In the genomic region with DNA sequence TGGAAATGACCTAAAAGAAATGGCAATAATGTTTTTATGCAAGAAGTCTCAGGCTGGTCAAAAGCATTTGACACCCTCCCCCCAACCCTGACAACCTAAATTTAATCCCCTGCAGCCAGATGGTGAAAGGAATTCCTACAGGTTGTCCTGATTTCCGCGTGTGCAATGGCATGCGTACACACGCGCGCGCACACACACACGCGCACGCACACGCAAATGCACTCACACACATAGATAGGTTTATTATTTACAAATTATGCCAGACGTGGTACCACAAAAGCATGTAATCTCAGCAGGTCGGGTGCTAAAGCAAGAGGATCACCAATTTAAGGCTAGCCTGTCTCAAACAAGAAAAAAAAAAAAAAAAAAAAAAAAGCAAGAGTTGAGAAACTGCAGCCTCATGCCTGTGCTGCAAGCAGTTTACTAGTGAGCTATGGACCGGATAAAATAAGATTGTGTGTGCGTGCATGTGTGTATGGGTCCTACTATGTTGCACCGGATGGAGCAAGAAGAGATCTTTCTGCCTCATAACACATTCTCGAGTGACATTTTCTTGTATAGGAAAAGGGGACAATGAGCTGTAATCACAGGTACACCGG, we compare ENCODE assay signal across 8 mouse cellular contexts. TPM values are rescaled to one million over a fixed set of nuclear protein-coding genes. Genes with fewer than 3 reads are reported as not detected.
DNase-seq lines count a peak whose midpoint lies in the region; ATAC-seq and TF ChIP-seq lines count a peak whose summit lies in the region.

No protein-coding gene starts in this region.

- peak overlapping the region; percentile 67 for H3K4me2 ChIP-seq in lung, embryonic 14.5 days
- H3K4me2 ChIP-seq in kidney, embryonic 16.5 days (replicated peaks; ENCODE audit: low read depth, low read length): peak overlapping the region; percentile 63

- no peak for TF ChIP-seq CTCF in lung, embryonic 14.5 days (IDR thresholded peaks at IDR 0.05; ENCODE audit: low read depth)
- TF ChIP-seq CTCF in brain, embryonic 14.5 days (IDR thresholded peaks at IDR 0.05; ENCODE audit: borderline replicate concordance, extremely low read depth, insufficient read depth, insufficient read length): no peak

- TF ChIP-seq POLR2A in brain, embryonic 14.5 days (IDR thresholded peaks at IDR 0.05; ENCODE audit: borderline replicate concordance, extremely low read depth, insufficient read depth, insufficient read length, poor library complexity, severe bottlenecking): no peak

- peak overlapping the region; percentile 54 for H3K4me3 ChIP-seq in lung, embryonic 14.5 days (ENCODE audit: low read depth, low read length)
- H3K4me3 ChIP-seq in erythroblast, embryonic 14.5 days (replicated peaks): peak overlapping the region; percentile 80
- H3K4me3 ChIP-seq in kidney, embryonic 16.5 days (ENCODE audit: low read length): peak overlapping the region; percentile 65

- H3K4me1 ChIP-seq in lung, embryonic 14.5 days (ENCODE audit: insufficient read depth): no peaks in the 10 kb centered on the region
- H3K4me1 ChIP-seq in erythroblast, embryonic 14.5 days (ENCODE audit: control insufficient read depth): peaks cover 14% of the 10 kb centered on the region
- H3K4me1 ChIP-seq in kidney, embryonic 16.5 days (ENCODE audit: insufficient read depth, low read length): no peaks in the 10 kb centered on the region; the same call in 1 of the 2 replicates

- H3K27ac ChIP-seq in lung, embryonic 14.5 days (ENCODE audit: low read depth): peak overlapping the region; percentile 79
- H3K27ac ChIP-seq in kidney, embryonic 16.5 days (ENCODE audit: low read length): peak overlapping the region; percentile 58

- H3K27me3 ChIP-seq in lung, embryonic 14.5 days (ENCODE audit: insufficient read depth, low read length): no peaks in the 10 kb centered on the region
- H3K27me3 ChIP-seq in erythroblast, embryonic 14.5 days (ENCODE audit: control insufficient read depth): 0 out of 2 replicates have a peak, but pooled peaks cover 4% of the 10 kb centered on the region
- H3K27me3 ChIP-seq in kidney, embryonic 16.5 days (ENCODE audit: insufficient read depth, low read length): no peaks in the 10 kb centered on the region

- 12% methylated on average over 18 of the region's 18 CpGs for WGBS in lung, embryonic 14.5 days
- 24% methylated on average over 18 of the region's 18 CpGs for WGBS in kidney, embryonic 16.5 days

- H3K36me3 ChIP-seq in lung, embryonic 14.5 days (ENCODE audit: insufficient read depth): 0 out of 2 replicates have a peak, but pooled peaks cover 3% of the 10 kb centered on the region
- peaks cover 15% of the 10 kb centered on the region for H3K36me3 ChIP-seq in erythroblast, embryonic 14.5 days (ENCODE audit: control insufficient read depth)
- no peaks in the 10 kb centered on the region for H3K36me3 ChIP-seq in kidney, embryonic 16.5 days (ENCODE audit: insufficient read depth, low read length)

- H3K9me3 ChIP-seq in lung, embryonic 14.5 days (ENCODE audit: low read depth, low read length): no peaks in the 10 kb centered on the region
- H3K9me3 ChIP-seq in erythroblast, embryonic 14.5 days (ENCODE audit: control insufficient read depth, low read length): no peaks in the 10 kb centered on the region
- no peaks in the 10 kb centered on the region for H3K9me3 ChIP-seq in kidney, embryonic 16.5 days (ENCODE audit: low read length)

- DNase-seq in lung, embryonic 14.5 days: peak; percentile 30
- DNase-seq in lung, postnatal 25 days (ENCODE audit: low spot score): no peak
- peak; percentile 44 for DNase-seq in brain, embryonic 14.5 days (ENCODE audit: low read depth)
- DNase-seq in mesoderm, embryonic 11.5 days (ENCODE audit: low read depth, low spot score): peak; percentile 10
- DNase-seq in adrenal gland, postnatal 10 days: no peak
- DNase-seq in urinary bladder, postnatal 4 days (ENCODE audit: low spot score in 2 of 2): no peak

- ATAC-seq in lung, embryonic 14.5 days (ENCODE audit: insufficient read depth): peak; percentile 82
- peak; percentile 80 for ATAC-seq in kidney, embryonic 16.5 days (ENCODE audit: low FRiP score, low TSS enrichment)

- H3K9ac ChIP-seq in lung, embryonic 14.5 days: no peak overlapping the region
- H3K9ac ChIP-seq in kidney, embryonic 16.5 days (replicated peaks; ENCODE audit: low read length): peak overlapping the region; percentile 57

RNA-seq across cellular contexts. Expression of gene Utp14a, which starts 0.7 kb away (rescaled TPM):
- 21.5 and 23.7 TPM in 2 replicates for polyA plus RNA-seq in lung, embryonic 14.5 days (2014; fragmentation: Nextera tagmentation; extraction: Ambion mirVana)
- polyA plus RNA-seq in brain, embryonic 14.5 days (2012; rRNA removed): 14.7 and 16.4 TPM in 2 replicates
- 0.34 and 0.51 TPM in 2 replicates for polyA plus RNA-seq in erythroblast, embryonic 14.5 days (2012)
- polyA plus RNA-seq in kidney, embryonic 16.5 days (2015; fragmentation: Nextera tagmentation; extraction: Ambion mirVana): 15.6 and 17.8 TPM in 2 replicates
- total RNA-seq in adrenal gland, postnatal 10 days (2021): 10 to 100 TPM; 14.9 to 18.5 TPM

RNA-seq across cellular contexts. Expression of gene Zdhhc9, which starts 47.3 kb away (rescaled TPM):
- polyA plus RNA-seq in lung, embryonic 14.5 days (2014; fragmentation: Nextera tagmentation; extraction: Ambion mirVana): 5.1 and 5.7 TPM in 2 replicates
- 53.6 and 65.2 TPM in 2 replicates for polyA plus RNA-seq in brain, embryonic 14.5 days (2012; rRNA removed)
- 0.29 and 0.30 TPM in 2 replicates for polyA plus RNA-seq in erythroblast, embryonic 14.5 days (2012)
- 4.2 and 4.8 TPM in 2 replicates for polyA plus RNA-seq in kidney, embryonic 16.5 days (2015; fragmentation: Nextera tagmentation; extraction: Ambion mirVana)
- 10 to 100 TPM; 19.1 to 21.0 TPM for total RNA-seq in adrenal gland, postnatal 10 days (2021)

Comparison
In these comparisons a context has a peak if more than half of its experiments do, and no peak if none do; other contexts are left out.
1. DNase-seq: peak in lung, embryonic 14.5 days (single experiment), brain, embryonic 14.5 days (single experiment) and mesoderm, embryonic 11.5 days (single experiment); none in lung, postnatal 25 days (single experiment), adrenal gland, postnatal 10 days (single experiment) and urinary bladder, postnatal 4 days (0 of 2).
2. RNA of gene Utp14a, which starts 0.7 kb away (polyA plus RNA-seq): 21.5 to 23.7 TPM in lung, embryonic 14.5 days, 14.7 to 16.4 TPM in brain, embryonic 14.5 days and 15.6 to 17.8 TPM in kidney, embryonic 16.5 days; 0.34 to 0.51 TPM in erythroblast, embryonic 14.5 days; every median in the first group is over 10 times any median in the second.
3. Peak in every context shown above with its lines, with median percentiles within 50 percentile points of each other: H3K4me3 ChIP-seq.